Mouse (Mus musculus): ENCODE data around the gene Gm5483.
"Not testable (repeated sequence)": the region's sequence is repeated elsewhere in the genome, so short reads cannot be mapped to it uniquely, and the experiment has no call there.

Gm5483 gene

DNA sequence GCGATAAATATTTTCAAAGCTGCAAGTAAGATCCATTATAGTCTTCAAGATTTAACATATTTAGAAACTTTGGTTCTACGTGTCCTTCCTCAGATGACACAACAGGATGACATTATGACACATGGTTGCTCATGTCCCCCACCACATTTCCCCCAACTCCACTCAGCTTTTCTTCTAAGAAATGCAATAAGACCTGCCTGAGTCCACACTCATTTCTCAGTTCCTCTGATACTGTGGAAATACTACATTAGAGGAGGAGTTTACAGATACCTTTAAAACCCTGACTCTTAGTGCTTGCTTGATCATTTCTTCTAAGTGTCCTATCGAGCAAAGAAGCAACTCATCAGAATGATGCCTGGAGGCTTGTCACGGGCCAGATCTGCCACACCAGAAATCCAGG lies at the start of gene Gm5483:
Gene Gm5483 (plus strand): TSS at position 301 of the 400 bp plus-strand sequence.
- in situ Hi-C loops (cut with MboI, MseI): not testable (repeated sequence)

DNA sequence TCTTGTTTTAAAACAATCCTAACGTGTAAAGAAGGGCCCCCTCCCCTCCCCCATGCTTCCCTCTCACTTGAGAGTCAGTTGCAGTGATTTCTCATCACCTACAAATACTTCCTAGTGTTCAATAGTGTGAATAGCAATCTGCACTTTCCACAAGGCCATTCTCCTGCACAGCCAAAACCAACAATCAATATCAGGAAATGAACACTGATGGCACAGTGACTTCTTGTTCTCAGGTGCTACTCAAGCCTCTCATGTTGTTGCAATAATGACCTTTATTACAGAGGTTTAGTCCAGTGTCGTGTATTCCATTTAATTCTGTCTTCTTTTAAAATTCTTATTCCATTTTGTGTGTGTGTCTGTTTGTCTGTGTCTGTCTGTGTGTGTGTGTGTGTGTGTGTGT lies 45.8 kb upstream of the Gm5483 start:
- in situ Hi-C loops (cut with MboI, MseI): no loop called here

DNA sequence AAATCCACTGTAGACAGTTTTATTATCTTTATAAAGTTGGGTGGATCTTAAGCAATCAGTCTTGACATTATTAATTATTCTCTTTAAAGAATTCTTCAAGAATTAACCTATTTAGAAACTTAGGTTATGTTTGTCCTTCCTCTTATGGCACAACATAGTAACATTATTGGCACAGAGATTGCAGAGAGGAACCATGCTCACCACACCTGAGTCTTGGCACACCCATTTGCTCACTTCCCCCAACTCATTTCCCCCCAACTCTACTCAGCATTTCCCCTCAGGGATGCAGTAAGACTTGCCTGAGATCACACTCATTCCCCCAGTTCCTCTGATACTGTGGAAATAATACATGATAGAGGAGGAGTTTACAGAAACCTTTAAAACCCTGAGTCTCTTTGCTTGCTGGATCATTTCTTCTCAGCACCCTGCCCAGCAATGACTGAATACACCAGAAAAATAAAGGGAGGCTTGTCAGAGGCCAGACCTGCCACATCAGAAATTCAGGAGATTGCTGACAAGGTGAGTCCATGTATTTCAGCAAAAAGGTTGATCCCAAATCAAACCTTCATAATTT lies 27.5 kb upstream of the Gm5483 start, which contains the start of gene Stfa2l1:
Gene Stfa2l1 (plus strand): TSS at position 410 of the 574 bp plus-strand sequence.
- in situ Hi-C loops (cut with MboI, MseI): no loop called here

DNA sequence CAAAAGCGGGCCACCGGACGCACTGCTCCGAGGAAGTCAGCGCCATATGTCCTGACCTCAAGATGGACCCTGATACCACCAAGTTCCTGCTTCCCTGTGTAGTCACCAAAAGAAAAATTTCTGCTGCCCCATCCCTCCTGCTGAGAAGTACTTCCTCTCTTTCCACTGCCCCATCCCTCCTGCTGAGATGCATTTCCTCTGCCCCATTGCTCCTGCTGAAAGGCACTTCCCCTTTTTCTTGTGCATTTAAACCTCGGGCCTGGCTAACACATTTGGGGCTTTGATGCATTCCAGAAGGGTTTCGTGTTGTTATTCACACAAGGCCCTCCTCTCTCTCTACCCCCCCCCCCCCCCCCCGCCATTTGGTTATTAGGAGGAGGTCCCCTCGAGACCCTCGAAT lies 16.2 kb upstream of the Gm5483 start:
- in situ Hi-C loops (cut with MboI, MseI): not testable (repeated sequence)

DNA sequence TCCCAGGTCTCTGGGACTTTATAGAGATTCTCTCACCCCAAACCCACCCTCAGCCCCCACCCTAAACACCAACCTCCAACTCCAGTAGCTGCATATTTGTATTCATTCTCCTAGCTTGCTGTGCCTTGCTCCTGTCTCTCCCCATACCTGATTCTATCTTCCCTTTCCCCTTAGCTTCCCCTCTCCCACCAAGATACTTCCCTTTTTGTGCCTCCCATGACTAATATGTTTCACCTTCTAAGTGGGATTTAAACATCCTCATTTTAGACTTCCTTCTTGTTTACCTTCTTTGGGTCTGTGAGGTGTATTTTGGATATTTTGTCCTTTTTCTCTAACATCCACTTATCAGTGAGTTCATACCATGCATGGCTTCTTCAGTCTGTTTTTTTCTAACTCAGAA lies 7.9 kb upstream of the Gm5483 start:
- in situ Hi-C loops (cut with MboI, MseI): no loop called here

DNA sequence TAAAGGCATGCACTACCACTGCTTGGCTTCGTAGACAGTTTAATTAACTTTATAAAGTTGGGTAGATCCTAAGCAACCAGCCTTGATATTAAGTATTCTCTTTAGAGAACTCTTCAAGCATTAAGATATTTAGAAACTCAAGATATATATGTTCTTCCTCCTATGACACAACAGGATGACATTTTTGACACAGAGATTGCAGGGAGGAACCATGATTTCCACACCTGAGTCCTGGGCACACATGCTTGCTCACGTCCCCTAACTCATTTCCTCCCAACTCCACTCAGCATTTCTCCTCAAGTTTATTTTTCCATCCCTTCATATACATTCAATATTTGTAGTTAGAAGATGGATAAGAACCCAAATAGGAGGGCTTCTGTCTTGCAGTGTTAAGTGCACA lies 4.1 kb upstream of the Gm5483 start:
- in situ Hi-C loops (cut with MboI, MseI): no loop called here

DNA sequence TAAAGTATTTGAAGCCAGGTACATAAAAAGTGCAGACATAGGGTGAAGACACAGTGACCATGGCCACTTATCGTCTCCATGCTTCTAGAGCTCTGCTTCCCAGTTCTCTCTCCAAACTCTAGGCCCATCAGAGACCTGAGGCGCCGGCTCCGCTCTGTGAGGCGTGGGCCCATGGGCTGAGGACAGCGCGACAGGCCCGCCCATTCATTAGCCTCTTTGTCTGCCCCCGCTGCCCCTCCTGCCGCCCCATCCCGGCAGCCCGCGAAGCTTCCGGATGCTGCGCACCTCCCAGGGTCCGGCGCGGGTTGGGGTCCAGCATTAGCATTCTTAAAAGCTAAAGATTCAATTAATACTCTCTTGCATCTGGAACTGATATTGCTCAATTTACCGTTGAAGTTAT lies 15.2 kb downstream of the Gm5483 start:
- in situ Hi-C loops (cut with MboI, MseI): no loop called here

DNA sequence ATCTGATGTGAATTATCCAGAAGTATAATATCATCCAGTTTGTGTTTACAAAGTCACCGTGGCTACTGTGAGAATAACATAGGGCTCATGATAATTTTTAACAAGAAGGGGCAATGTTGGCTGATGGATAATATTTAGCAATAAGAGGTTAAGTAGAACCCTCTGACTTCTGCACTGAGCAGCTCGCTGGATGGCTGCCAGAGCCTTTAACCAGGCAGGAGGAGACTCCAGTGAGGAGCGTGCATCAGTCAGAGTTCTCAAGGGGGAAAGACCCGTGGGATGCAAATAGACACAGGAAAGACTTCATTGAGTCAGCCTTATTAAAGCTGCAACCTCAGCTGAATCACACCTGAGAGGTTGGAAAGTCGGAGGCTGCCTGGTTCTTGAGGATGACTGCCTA lies 19.8 kb downstream of the Gm5483 start:
- in situ Hi-C loops (cut with MboI, MseI): no loop called here

DNA sequence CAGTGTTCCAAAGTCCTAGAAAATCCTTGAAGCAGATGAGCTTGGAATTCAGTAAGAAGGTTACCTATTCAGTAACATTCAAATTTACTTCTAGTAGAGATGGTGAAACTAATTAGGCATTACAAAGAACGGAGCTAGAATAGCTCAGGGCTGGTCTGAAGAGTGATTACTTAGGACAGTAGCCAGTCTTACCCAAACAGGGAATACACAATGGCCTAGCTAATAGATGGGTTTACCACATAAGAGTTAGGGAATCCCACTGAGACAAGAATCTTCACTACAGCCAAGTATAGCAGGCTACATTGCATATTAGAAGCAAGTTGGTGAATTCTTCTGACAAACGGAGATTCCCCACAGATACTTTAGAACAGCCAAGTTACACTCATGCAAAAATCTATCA lies 21.7 kb downstream of the Gm5483 start:
- in situ Hi-C loops (cut with MboI, MseI): not testable (repeated sequence)

DNA sequence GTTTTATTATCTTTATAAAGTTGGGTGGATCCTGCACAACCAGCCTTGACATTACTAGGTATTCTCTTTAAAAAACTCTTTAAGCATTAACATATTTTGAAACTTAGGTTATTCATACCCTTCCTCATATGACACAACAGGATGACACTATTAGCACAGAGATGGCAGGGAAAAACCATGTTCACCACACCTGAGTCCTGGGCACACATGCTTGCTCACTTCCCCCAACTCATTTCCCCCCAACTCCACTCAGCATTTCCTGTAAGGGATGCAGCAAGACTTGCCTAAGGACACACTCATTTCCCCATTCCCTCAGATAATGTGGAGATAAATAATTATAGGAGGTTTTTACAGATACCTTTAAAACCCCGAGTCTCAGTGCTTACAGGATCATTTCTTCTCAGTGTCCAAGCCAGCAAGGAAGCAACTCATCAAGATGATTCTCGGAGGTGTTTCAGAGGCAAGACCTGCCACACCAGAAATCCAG lies 26.0 kb downstream of the Gm5483 start, which contains the start of gene Gm5416:
Gene Gm5416 (plus strand): TSS at position 437 of the 487 bp plus-strand sequence.
- in situ Hi-C loops (cut with MboI, MseI): no loop called here

DNA sequence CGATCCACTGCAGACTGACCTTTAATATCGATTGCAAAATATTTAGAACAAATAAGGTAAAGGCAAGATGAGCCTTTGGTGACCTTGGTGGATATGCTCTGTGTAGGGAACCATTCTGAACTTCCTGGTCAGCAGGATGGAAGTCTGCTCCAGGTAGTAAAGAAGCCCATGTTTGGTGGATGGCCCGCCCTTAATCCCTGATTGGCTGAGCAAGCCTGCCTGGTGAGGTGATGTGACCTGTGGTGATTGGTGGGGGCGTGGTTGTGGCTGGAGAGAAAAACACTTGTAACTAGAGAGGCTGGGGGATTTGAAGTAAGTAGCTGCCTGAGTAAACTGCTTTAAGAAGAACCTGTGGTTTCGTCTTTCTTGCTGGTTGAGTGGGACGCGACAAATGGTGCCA lies 37.2 kb downstream of the Gm5483 start, which contains the start of gene 2010005H15Rik:
Gene 2010005H15Rik (plus strand): TSS at position 301 of the 400 bp plus-strand sequence.
- in situ Hi-C loops (cut with MboI, MseI): not testable (repeated sequence)
